Mouse (Mus musculus) liver, embryonic 16.5 days (tissue): Measurements from ENCODE around the gene Eln. TPM values are rescaled to one million over a fixed set of nuclear protein-coding genes. Genes with fewer than 3 reads are reported as not detected.

Experiments used
- ATAC-seq: fragments of 200-750 bp; cut with Nextera tagmentation; 2 replicates; pipeline ENCODE4 v1.8.0; 2017; ENCODE audit warnings: low read depth, mild to moderate bottlenecking, moderate number of reproducible peaks, moderate library complexity
- H3K27ac ChIP-seq: fragments of 300-500 bp; sonication (generic); 2 replicates; pipeline ENCODE4 v1.5.1; 2014; ENCODE audit warnings: mild to moderate bottlenecking, low read length
- H3K27me3 ChIP-seq: fragments of 300-500 bp; sonication (generic); 2 replicates; pipeline ENCODE4 v1.6.1; 2014; ENCODE audit warnings: low read depth, low read length, mixed read lengths; ENCODE audit not compliant: control insufficient read depth, insufficient read depth
- H3K36me3 ChIP-seq: fragments of 300-500 bp; sonication (generic); 2 replicates; pipeline ENCODE4 v1.6.1; 2014; ENCODE audit warnings: mild to moderate bottlenecking; ENCODE audit not compliant: control insufficient read depth, insufficient read depth
- H3K4me1 ChIP-seq: fragments of 300-500 bp; sonication (generic); 2 replicates; pipeline ENCODE4 v1.6.1; 2014; ENCODE audit warnings: low read depth, low read length, mixed read lengths; ENCODE audit not compliant: control insufficient read depth
- H3K4me2 ChIP-seq: fragments of 300-500 bp; sonication (generic); 2 replicates; pipeline ENCODE4 v1.6.1; 2014; ENCODE audit warnings: low read depth, low read length, mixed read lengths
- H3K4me3 ChIP-seq: fragments of 300-500 bp; sonication (generic); 2 replicates; pipeline ENCODE4 v1.5.1; 2014; ENCODE audit warnings: low read depth, mild to moderate bottlenecking, low read length
- H3K9ac ChIP-seq: fragments of 300-500 bp; sonication (generic); 2 replicates; pipeline ENCODE4 v1.6.1; 2014; ENCODE audit warnings: low read depth, low read length
- H3K9me3 ChIP-seq: fragments of 300-500 bp; sonication (generic); replicated peaks from 2 replicates; pipeline ENCODE4 v1.6.1; 2016; ENCODE audit warnings: low read length; ENCODE audit not compliant: control insufficient read depth
- WGBS: fragments of 180-500 bp; shearing (Covaris S2); extraction: QIAGEN DNeasy Blood & Tissue Kit; methylation state at CpG from one replicate; pipeline ENCODE4 v1.1.7; 2014; ENCODE audit not compliant: insufficient replicate concordance; 5-methylcytosine and 5-hydroxymethylcytosine counted together
- polyA plus RNA-seq: library from polyadenylated mRNA; unstranded; fragments of >200 nt; fragmentation: Nextera tagmentation; extraction: Ambion mirVana; gene quantifications from 2 replicates; pipeline ENCODE4 v1.2.1, GENCODE M21; 2015

Gene Eln
- polyA plus RNA-seq, 1 experiment from 2014 or later = 5.7 TPM

- Histone ChIP-seq H3K4me2 (no peak overlapping the region), H3K9ac (no peak overlapping the region)
- WGBS = 50% methylated on average over 3 of the region's 3 CpGs
Observed at GRCm38 (mm10) chr5:134771750-134772149, 24.6 kb upstream of the Eln start.

DNA sequence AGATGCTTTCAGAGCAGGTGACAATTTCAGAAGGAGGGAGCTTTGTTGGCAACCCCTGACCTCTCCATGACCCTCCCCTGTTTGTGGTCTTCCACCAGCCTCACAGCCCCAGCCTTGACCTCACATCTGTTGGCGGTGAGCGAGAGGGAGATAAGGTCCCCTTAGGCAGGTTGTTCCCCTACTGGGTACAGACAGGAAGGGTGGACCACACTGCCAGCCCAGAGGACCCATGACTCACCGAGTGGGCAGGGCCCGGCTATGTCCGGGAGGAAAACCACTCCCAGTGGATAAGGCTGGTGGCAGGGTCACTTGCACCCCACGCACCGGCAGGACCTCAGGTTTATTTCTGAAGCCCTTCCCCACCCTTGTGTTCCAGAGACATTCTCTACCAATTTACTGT, 22.1 kb upstream of the Eln start:
- Histone ChIP-seq H3K27ac (no peak overlapping the region), H3K9ac (no peak overlapping the region), H3K4me3 (no peak overlapping the region), H3K9me3 (no peaks in the 10 kb centered on the region), H3K4me1 (no peaks in the 10 kb centered on the region), H3K36me3 (no peaks in the 10 kb centered on the region), H3K4me2 (no peak overlapping the region), H3K27me3 (no peaks in the 10 kb centered on the region)
- WGBS = 12% methylated on average over 7 of the region's 7 CpGs
- ATAC-seq = no peak

More at GRCm38 (mm10) chr5:134771750-134772149, 24.6 kb upstream of the Eln start:
- no peak for ATAC-seq
- H3K36me3 ChIP-seq = no peaks in the 10 kb centered on the region
- H3K4me1 ChIP-seq = no peaks in the 10 kb centered on the region
- no peak overlapping the region for H3K4me3 ChIP-seq
- H3K27me3 ChIP-seq = no peaks in the 10 kb centered on the region
- H3K9me3 ChIP-seq = no peaks in the 10 kb centered on the region
- no peak overlapping the region for H3K27ac ChIP-seq

DNA sequence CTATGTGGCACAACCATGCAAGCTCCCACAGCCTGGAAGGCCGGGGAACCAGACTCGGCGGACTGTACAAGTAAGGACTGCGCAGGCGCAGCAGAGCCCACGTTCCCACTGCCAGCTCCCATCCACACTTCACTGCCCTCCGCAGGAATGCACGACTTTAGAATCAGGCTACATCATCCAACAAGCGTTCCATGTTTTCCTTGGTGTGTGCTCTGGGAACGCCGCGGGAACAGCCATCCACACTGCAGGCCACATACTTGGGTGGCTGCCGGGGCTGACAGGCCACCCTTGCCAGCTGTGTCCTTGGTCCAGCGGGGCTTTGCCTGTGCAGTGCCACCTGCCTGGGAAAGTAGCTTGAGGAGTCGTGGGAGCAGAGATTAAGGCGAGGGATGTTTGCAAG, 18.3 kb upstream of the Eln start:
- Histone ChIP-seq H3K9ac (no peak overlapping the region), H3K4me1 (no peaks in the 10 kb centered on the region), H3K27ac (no peak overlapping the region), H3K36me3 (no peaks in the 10 kb centered on the region), H3K4me2 (no peak overlapping the region), H3K27me3 (no peaks in the 10 kb centered on the region), H3K9me3 (no peaks in the 10 kb centered on the region), H3K4me3 (no peak overlapping the region)
- no peak for ATAC-seq
- WGBS = 73% methylated on average over 16 of the region's 16 CpGs

- H3K9ac ChIP-seq = no peak overlapping the region
- H3K36me3 ChIP-seq = no peaks in the 10 kb centered on the region
- 67% methylated on average over 9 of the region's 9 CpGs for WGBS
- no peak overlapping the region for H3K27ac ChIP-seq
- H3K4me1 ChIP-seq = no peaks in the 10 kb centered on the region
- no peak for ATAC-seq
- no peak overlapping the region for H3K4me3 ChIP-seq
- no peaks in the 10 kb centered on the region for H3K9me3 ChIP-seq
- H3K27me3 ChIP-seq = no peaks in the 10 kb centered on the region
- no peak overlapping the region for H3K4me2 ChIP-seq
Observed at GRCm38 (mm10) chr5:134763326-134763725, 16.2 kb upstream of the Eln start.

DNA sequence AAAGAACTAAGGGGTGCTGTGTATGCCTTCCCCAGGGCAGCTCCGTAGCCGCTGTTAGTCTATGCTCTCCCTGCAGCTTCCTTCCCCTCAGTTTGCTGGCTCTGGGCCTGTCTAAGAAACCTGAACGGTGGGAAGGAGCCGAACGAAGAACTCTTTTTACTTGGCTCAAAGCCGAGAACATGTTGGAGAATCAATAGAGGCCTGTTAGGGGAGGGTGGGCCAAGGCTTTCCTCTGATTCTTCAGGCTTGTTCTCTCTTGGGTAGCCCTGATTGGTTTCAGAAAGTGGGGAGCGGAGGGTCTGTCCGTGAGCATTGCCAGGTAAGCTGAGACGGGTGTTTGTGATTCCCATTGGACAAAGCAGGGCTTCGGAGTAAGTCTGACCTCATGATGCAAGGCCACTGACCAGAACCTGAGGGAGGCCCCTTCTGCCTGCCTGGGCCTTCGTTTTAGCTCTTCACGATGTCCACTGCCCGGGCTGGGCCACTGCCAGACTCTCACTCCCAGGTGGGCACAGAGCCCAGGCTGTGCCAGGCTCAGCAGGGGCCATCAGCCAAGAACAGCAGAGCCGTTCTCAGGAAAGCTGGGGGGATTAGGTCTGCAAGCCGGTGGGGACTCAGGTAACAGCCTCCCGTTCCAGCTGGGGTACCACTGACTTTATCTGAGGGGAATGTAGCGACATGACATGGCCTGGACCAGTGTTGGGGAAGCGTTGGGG, 14.4 kb upstream of the Eln start:
- Histone ChIP-seq H3K9ac (no peak overlapping the region), H3K9me3 (no peaks in the 10 kb centered on the region), H3K27me3 (no peaks in the 10 kb centered on the region), H3K4me3 (no peak overlapping the region), H3K36me3 (no peaks in the 10 kb centered on the region), H3K4me1 (no peaks in the 10 kb centered on the region), H3K27ac (no peak overlapping the region), H3K4me2 (no peak overlapping the region)
- no peak for ATAC-seq
- 62% methylated on average over 18 of the region's 18 CpGs for WGBS

DNA sequence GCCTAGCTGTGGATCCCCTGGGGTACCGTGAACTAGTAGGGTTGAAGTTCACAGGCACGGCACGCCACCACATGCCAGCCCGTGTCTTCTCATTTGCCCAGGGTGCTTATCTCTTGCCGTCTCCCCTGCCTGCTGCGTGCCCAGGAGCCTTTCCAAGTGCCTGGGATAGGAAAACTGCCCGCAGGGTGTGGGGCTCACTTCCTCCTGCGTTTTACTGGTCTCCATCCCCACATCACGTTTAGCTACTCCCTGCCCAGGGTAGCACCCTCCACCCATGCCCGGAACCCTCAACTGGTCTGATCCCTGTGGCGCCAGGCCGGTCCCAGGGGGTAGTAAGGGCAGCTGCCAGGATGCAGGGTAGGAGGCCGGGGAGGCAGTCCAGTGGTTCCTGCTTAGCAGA, 8.9 kb upstream of the Eln start:
- Histone ChIP-seq H3K9ac (no peak overlapping the region), H3K4me1 (no peaks in the 10 kb centered on the region), H3K36me3 (no peaks in the 10 kb centered on the region), H3K4me3 (no peak overlapping the region), H3K9me3 (no peaks in the 10 kb centered on the region), H3K4me2 (no peak overlapping the region), H3K27ac (no peak overlapping the region), H3K27me3 (no peaks in the 10 kb centered on the region)
- whole genome bisulfite sequencing = 26% methylated on average over 13 of the region's 13 CpGs
- ATAC-seq = no peak

DNA sequence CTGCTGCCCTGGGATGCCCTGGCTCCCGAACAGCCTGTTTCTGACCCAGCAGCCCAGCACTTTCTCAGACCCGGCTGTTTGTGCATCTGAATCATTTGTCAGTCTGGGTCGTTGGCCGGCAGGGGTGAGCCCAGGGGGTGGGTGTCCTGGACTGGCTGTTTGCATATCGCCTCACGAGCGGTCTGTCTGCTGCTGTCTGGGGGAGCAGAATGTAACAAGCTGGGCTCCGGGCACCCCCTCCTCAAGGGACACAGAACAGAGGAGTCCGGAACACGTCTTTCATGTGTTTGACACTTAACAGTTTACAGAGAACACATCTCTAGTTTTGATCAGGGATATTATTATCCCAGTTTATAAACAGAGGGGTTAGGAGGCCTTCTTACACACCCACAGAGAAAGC, 7.0 kb upstream of the Eln start:
- Histone ChIP-seq H3K4me1 (no peaks in the 10 kb centered on the region), H3K4me2 (no peak overlapping the region), H3K9ac (no peak overlapping the region), H3K9me3 (no peaks in the 10 kb centered on the region), H3K36me3 (no peaks in the 10 kb centered on the region), H3K27me3 (no peaks in the 10 kb centered on the region), H3K4me3 (no peak overlapping the region), H3K27ac (no peak overlapping the region)
- 53% methylated on average over 10 of the region's 10 CpGs for WGBS
- ATAC-seq = no peak

DNA sequence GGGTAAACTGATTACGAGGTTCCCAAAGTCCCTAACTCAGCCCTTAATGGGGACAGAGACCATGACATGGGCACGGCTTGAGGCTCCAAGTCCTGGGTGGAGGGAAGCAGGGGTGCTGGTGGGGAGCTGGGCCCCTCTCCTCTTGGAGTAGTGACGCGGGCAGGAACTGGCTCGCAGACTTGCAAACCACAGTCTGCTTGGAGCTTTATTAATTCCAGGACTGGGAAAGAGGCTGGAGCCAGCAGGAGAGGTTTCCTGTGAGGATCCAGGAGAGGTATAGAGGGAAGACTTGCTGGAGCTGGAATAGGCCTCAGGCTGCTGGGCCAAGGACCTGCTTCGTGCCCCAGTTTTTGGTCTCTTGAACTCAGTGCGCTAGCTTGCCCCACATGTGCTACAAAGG, 3.3 kb upstream of the Eln start:
- no peak overlapping the region for H3K4me2 ChIP-seq

GRCm38 (mm10) chr5:134747947-134748618, 960 bp upstream of the Eln start:
- H3K4me3 ChIP-seq = no peak overlapping the region
- no peak for ATAC-seq
- H3K4me2 ChIP-seq = no peak overlapping the region

More for the DNA sequence above, 3.3 kb upstream of the Eln start:
- 76% methylated on average over 7 of the region's 7 CpGs for WGBS
- Histone ChIP-seq H3K27me3 (no peaks in the 10 kb centered on the region), H3K4me3 (no peak overlapping the region), H3K36me3 (no peaks in the 10 kb centered on the region), H3K9me3 (no peaks in the 10 kb centered on the region), H3K9ac (no peak overlapping the region), H3K27ac (no peak overlapping the region), H3K4me1 (no peaks in the 10 kb centered on the region)
- no peak for ATAC-seq

More at GRCm38 (mm10) chr5:134747947-134748618, 960 bp upstream of the Eln start:
- H3K9ac ChIP-seq = no peak overlapping the region
- H3K36me3 ChIP-seq = no peaks in the 10 kb centered on the region
- H3K9me3 ChIP-seq = no peaks in the 10 kb centered on the region
- WGBS = 42% methylated on average over 6 of the region's 6 CpGs
- H3K4me1 ChIP-seq = no peaks in the 10 kb centered on the region
- H3K27ac ChIP-seq = no peak overlapping the region
- no peaks in the 10 kb centered on the region for H3K27me3 ChIP-seq
